Mouse (Mus musculus) CD4-positive helper T cell, adult 2 months (primary cell): Measurements from ENCODE around the gene Olfr285.
A peak's percentile ranks its signal among the peaks of the same experiment; 100 is the strongest.

Experiments
- DNase-seq: peaks from one replicate; pipeline ENCODE4 v3.0.0-alpha.2; 2012; ENCODE audit warnings: low read depth, missing footprints, low spot score

The Olfr285 gene

DNA sequence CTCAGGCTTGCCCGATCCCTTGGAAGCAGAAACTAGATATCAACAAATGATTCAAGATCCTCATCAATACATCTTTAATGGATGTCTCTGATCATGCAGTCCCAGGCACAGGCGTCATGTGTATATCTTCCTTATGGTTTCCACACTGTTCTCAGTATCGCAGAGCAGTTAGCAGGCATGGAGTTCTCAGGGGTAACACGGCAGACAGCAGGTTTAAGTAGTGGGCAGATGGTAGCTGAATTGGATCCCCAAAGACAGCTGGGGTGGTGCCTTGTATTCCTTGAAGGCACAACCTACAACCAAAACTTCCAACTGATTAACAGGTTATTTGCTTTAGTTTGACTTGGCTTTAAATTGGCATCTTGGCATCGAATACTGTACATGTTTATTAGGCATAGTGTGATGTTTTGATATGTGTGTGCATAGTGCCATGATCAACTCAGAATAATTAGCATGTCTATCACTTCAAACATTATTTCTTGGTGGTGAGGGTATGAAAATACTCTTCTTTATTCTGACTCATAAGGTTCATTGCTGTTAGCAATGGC is at the start of gene Olfr285:
TSS of gene Olfr285 (minus strand) at position 177 of the 548 bp plus-strand sequence.
- DNase-seq, result no peak

DNA sequence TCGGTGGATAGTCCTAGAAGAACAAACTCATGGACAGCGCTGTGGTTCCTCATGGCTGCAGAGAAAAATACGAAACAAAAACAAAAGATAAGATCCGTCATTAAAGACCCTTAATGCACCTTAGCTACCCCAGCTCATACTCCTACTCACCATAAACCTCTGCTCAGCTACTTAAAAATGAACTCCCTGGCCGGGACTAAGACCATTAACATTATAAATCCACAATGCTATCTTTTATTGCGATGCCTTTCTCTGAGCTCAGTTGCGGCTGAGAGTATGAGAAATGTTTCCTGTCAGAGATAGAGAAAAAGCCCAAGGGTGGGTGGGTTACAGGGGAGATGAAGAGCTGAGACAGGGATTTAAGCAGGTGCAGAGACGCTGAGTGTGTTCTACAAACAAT is 23.7 kb upstream of the Olfr285 start, which contains the start of gene Olfr284:
TSS of gene Olfr284 (minus strand) at position 101 of the 400 bp plus-strand sequence.
- no peak for DNase-seq

DNA sequence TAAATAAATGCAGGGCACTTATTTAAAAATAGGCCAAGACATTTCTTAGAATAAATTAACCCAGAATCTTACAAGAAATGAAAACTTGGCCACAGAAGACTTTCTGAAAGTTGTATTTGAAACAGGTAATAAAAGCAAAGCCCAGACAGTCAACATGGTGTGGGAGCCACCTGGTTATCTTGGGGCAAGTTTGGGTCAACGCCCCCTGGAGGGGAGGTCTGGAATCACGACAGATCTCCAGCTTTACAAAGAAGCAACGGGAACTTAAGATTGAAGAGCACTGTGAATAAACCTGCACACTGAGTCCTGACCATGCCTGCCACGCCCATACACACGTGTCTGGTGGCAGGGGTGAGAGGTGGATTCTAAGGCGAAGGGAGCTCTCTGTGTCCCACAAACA is 1.4 kb downstream of the Olfr285 start:
- no peak for DNase-seq

DNA sequence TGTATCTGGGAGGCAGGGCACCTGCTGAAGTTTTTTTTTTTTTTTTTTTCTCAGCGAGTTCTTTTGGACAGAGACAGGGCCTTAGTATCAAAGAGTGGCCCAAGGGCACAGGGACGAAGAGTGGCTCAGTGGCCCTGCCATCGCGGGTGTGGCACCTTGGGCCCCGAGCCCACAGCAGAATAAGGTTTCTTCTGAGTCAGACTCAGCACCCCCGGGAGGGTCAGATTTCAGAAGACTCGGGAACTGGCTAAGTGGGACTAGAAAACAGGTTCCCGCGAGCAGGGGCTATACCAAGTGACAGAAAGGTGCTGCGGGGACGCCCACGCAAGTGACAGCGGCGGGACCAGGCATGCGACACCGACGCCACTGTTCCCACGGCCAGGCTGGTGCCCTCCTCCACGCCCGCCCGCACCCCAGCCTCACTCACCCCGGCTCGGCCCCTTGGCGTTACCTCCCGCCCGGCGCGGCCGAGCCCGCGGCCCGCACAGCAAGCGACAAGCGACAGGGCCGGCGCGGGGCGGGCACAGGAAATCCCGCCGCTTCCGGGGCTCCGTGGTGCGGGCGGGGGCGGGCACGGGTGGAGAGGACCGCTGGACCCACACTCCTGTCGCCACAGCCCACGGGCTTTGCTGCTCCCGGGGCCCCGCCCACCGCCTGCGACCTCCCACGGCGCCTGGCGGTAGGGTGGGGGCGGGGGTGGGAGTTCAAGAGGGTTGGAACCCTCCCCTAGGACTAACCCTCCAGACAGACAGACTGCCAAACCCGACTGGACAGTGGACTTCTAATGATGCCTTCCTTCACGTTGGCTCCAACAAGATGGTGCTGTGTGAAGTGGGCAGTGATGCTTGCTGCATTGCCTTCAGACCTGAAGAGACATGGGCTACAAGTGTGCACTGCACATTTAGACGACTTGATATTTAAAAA is 21.3 kb downstream of the Olfr285 start, which contains the start of gene Zfp641:
TSS of gene Zfp641 (minus strand) at position 534 of the 924 bp plus-strand sequence.
- peak; percentile 13 for DNase-seq

DNA sequence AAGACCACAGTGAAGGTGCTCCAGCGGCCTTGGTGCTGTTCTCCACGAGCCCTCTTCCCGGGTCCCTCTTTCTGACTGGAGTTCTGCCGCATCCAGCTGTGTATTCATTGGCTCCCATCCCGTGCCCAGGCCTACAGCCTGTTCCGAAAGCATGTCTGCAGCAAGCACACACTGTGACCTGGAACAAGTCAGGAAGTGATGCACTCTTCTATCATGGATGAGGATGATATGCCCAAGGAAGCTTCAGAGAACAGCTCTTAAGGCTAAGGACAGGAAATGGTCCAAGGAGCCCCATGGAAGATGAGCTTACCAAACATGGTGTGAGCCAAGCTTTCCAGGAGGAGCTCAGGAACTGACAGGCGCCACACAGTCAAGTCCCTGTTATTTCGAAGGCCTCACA is 23.5 kb downstream of the Olfr285 start:
- no peak for DNase-seq

DNA sequence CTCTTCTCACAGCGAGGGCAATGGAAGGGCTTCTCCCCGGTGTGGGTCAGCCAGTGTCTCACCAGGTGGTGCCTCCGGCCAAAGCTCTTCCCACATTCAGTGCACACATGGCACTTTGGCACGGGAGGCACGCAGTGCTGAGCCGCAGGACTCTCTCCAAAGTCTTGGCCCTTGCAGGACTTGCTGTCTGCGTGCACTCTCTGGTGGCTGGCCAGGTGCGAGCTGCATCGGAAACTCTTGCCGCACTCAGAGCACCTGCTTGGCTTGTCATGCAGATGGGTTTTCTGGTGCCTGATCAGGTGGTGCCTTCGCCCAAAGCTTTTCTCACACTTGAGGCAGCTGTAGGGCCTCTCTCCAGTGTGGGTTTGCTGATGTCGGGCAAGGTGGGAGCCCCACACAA is 28.6 kb downstream of the Olfr285 start:
- no peak for DNase-seq

DNA sequence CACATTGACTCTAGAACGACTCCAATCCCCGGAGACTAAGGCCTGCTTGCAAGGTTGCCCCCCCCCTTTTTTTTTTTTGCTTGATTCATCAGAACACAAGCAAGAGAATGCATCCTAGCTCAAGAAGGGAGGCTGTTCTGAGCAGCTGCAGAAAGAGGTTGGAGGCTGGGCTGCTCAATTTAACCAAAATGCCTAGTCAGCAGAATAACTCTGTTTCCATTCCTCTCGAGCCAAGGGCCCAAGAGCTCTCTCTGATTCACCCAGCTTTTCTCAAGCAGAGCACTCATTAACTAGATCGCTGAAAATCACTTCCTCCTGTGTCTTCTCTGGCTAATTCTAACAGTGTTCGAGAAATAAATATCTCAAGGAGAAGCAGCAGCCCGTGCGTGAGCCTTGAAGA is 30.7 kb downstream of the Olfr285 start:
- no peak for DNase-seq
